Mouse (Mus musculus) megakaryocyte-erythroid progenitor cell, adult 5-6 weeks (primary cell): ENCODE data around the gene Pik3c2g. TPM values are rescaled to one million over a fixed set of nuclear protein-coding genes. Genes with fewer than 3 reads are reported as not detected.
"Not testable (repeated sequence)": the region's sequence is repeated elsewhere in the genome, so short reads cannot be mapped to it uniquely, and the experiment has no call there.

Source experiments
- ATAC-seq: replicated peaks from 2 replicates; pipeline ENCODE4 v1.8.0; 2016; ENCODE audit warnings: mild to moderate bottlenecking, inconsistent platforms; ENCODE audit not compliant: severe bottlenecking, poor library complexity, low FRiP score, low TSS enrichment
- total RNA-seq, 2 experiments: library from RNA; stranded (forward) in 1 of 2; stranded (reverse) in 1 of 2; fragments of 200-1000, 215-1000 nt in 1 of 2; fragments of >200 nt in 1 of 2; fragmentation: Nextera tagmentation in 1 of 2; gene quantifications; 2 replicates each; pipeline ENCODE4 v1.2.3; 2014 to 2017

Gene Pik3c2g
- total RNA-seq, 2 experiments from 2014 or later: not detected

- ATAC-seq: no peak
These were observed 308.6 kb downstream of the Pik3c2g start for GRCm38 (mm10) chr6:139895637-139896036.

GRCm38 (mm10) chr6:139899630-139900151 is 312.7 kb downstream of the Pik3c2g start:
- ATAC-seq: no peak

GRCm38 (mm10) chr6:139901801-139902200 is 314.8 kb downstream of the Pik3c2g start:
- no peak for ATAC-seq

- no peak for ATAC-seq
These were observed 320.1 kb downstream of the Pik3c2g start for GRCm38 (mm10) chr6:139907138-139907537.

- no peak for ATAC-seq
These were observed 322.1 kb downstream of the Pik3c2g start for GRCm38 (mm10) chr6:139908997-139909669.

- no peak for ATAC-seq
These were observed 341.7 kb downstream of the Pik3c2g start for GRCm38 (mm10) chr6:139928766-139929165.

- no peak for ATAC-seq
These were observed 347.8 kb downstream of the Pik3c2g start for GRCm38 (mm10) chr6:139934861-139935260.

GRCm38 (mm10) chr6:139937581-139937980 is 350.6 kb downstream of the Pik3c2g start:
- not testable (repeated sequence) for ATAC-seq

- ATAC-seq: no peak
These were observed 360.3 kb downstream of the Pik3c2g start for GRCm38 (mm10) chr6:139947106-139947879.

- ATAC-seq: no peak
These were observed 366.6 kb downstream of the Pik3c2g start for GRCm38 (mm10) chr6:139953596-139953995.

GRCm38 (mm10) chr6:139957531-139958241 is 370.7 kb downstream of the Pik3c2g start:
- no peak for ATAC-seq

GRCm38 (mm10) chr6:139963775-139964174 is 376.8 kb downstream of the Pik3c2g start:
- no peak for ATAC-seq

GRCm38 (mm10) chr6:139964895-139965294 is 377.9 kb downstream of the Pik3c2g start:
- ATAC-seq: no peak

GRCm38 (mm10) chr6:139966684-139967083 is 379.7 kb downstream of the Pik3c2g start:
- no peak for ATAC-seq

GRCm38 (mm10) chr6:139971608-139972298 is 384.7 kb downstream of the Pik3c2g start:
- ATAC-seq: no peak

- no peak for ATAC-seq
These were observed 387.6 kb downstream of the Pik3c2g start for GRCm38 (mm10) chr6:139974668-139975067.

GRCm38 (mm10) chr6:139978114-139978513 is 391.1 kb downstream of the Pik3c2g start:
- no peak for ATAC-seq

GRCm38 (mm10) chr6:139981061-139981460 is 394.0 kb downstream of the Pik3c2g start:
- ATAC-seq: no peak

GRCm38 (mm10) chr6:139984069-139984468 is 397.0 kb downstream of the Pik3c2g start:
- ATAC-seq: no peak
